Mouse (Mus musculus) hindbrain, postnatal 0 days (tissue): Measurements from ENCODE around the gene Rnf214. TPM values are rescaled to one million over a fixed set of nuclear protein-coding genes. Genes with fewer than 3 reads are reported as not detected.
A peak's percentile ranks its signal among the peaks of the same experiment; 100 is the strongest.

Source experiments
- ATAC-seq: fragments of 200-750 bp; cut with Nextera tagmentation; 2 replicates; pipeline ENCODE4 v1.8.0; 2017; ENCODE audit warnings: mild to moderate bottlenecking, moderate TSS enrichment, moderate library complexity
- DNase-seq: peaks from one replicate; pipeline ENCODE4 v3.0.0-alpha.2; 2015; ENCODE audit warnings: low spot score
- H3K27ac ChIP-seq: fragments of 300-500 bp; sonication (generic); 2 replicates; pipeline ENCODE4 v1.5.1; 2014; ENCODE audit warnings: mild to moderate bottlenecking
- H3K27me3 ChIP-seq: fragments of 300-500 bp; sonication (generic); 2 replicates; pipeline ENCODE4 v1.6.1; 2014; ENCODE audit warnings: low read length, mixed read lengths; ENCODE audit not compliant: insufficient read depth
- H3K36me3 ChIP-seq: fragments of 300-500 bp; sonication (generic); 2 replicates; pipeline ENCODE4 v1.6.1; 2014; ENCODE audit warnings: low read length, mixed read lengths; ENCODE audit not compliant: insufficient read depth
- H3K4me1 ChIP-seq: fragments of 300-500 bp; sonication (generic); 2 replicates; pipeline ENCODE4 v1.6.1; 2014; ENCODE audit warnings: antibody characterized with exemption, low read length, mixed read lengths; ENCODE audit not compliant: insufficient read depth
- H3K4me2 ChIP-seq: fragments of 300-500 bp; sonication (generic); 2 replicates; pipeline ENCODE4 v1.6.1; 2014; ENCODE audit warnings: low read depth, mild to moderate bottlenecking, low read length, moderate library complexity, mixed read lengths
- H3K4me3 ChIP-seq: fragments of 300-500 bp; sonication (generic); 2 replicates; pipeline ENCODE4 v1.5.1; 2014; ENCODE audit warnings: low read length
- H3K9ac ChIP-seq: fragments of 300-500 bp; sonication (generic); replicated peaks from 2 replicates; pipeline ENCODE4 v1.6.1; 2014; ENCODE audit warnings: mild to moderate bottlenecking, low read length, moderate library complexity, mixed read lengths
- H3K9me3 ChIP-seq: fragments of 300-500 bp; sonication (generic); 2 replicates; pipeline ENCODE4 v1.6.1; 2016; ENCODE audit warnings: low read length, mixed read lengths
- CTCF ChIP-seq: IDR thresholded peaks from 2 replicates; pipeline ENCODE4 v1.5.1; 2016; ENCODE audit warnings: antibody characterized with exemption, control low read depth, low read depth
- WGBS: fragments of 180-500 bp; shearing (Covaris S2); extraction: QIAGEN DNeasy Blood & Tissue Kit; methylation state at CpG from one replicate; pipeline ENCODE4 v1.1.7; 2014; 5-methylcytosine and 5-hydroxymethylcytosine counted together
- polyA plus RNA-seq: library from polyadenylated mRNA; unstranded; fragments of >200 nt; fragmentation: Nextera tagmentation; extraction: Ambion mirVana; gene quantifications from 2 replicates; pipeline ENCODE4 v1.2.1, GENCODE M21; 2015
- total RNA-seq: library from RNA; depleted of rRNA; stranded (reverse); fragments of >200 nt; gene quantifications from 2 replicates; pipeline ENCODE4 v1.2.3, GENCODE M21; 2014

The Rnf214 gene
- total and polyA plus RNA-seq, 2 experiments from 2014 or later, result 51.9 to 77.7 TPM

- TF ChIP-seq CTCF, result no peak
- no peak overlapping the region for H3K4me2 ChIP-seq
- 94% methylated on average over 2 of the region's 2 CpGs for WGBS
- H3K36me3 ChIP-seq, result peaks cover 58% of the 10 kb centered on the region
- H3K27ac ChIP-seq, result no peak overlapping the region
- peaks cover 3% of the 10 kb centered on the region; the same call in 1 of the 2 replicates for H3K4me1 ChIP-seq
- ATAC-seq (no peak), DNase-seq (no peak)
- no peaks in the 10 kb centered on the region for H3K27me3 ChIP-seq
- no peaks in the 10 kb centered on the region for H3K9me3 ChIP-seq
- H3K4me3 ChIP-seq, result no peak overlapping the region
- no peak overlapping the region for H3K9ac ChIP-seq
Observed at GRCm38 (mm10) chr9:45915659-45916058, 8.9 kb upstream of the Rnf214 start.

GRCm38 (mm10) chr9:45911673-45912072 is 5.0 kb upstream of the Rnf214 start:
- H3K27me3 ChIP-seq, result no peaks in the 10 kb centered on the region
- no peak overlapping the region for H3K4me3 ChIP-seq
- H3K9ac ChIP-seq, result no peak overlapping the region
- no peak overlapping the region for H3K4me2 ChIP-seq
- DNase-seq (peak; percentile 64), ATAC-seq (no peak)
- WGBS, result 62% methylated on average over 1 of the region's 1 CpGs
- H3K36me3 ChIP-seq, result peaks cover 56% of the 10 kb centered on the region
- H3K27ac ChIP-seq, result no peak overlapping the region
- peak; percentile 74 for TF ChIP-seq CTCF
- peaks cover 9% of the 10 kb centered on the region; the same call in 1 of the 2 replicates for H3K4me1 ChIP-seq
- no peaks in the 10 kb centered on the region for H3K9me3 ChIP-seq

- H3K27me3 ChIP-seq, result no peaks in the 10 kb centered on the region
- H3K4me3 ChIP-seq, result no peak overlapping the region
- peaks cover 9% of the 10 kb centered on the region; the same call in 1 of the 2 replicates for H3K4me1 ChIP-seq
- peaks cover 55% of the 10 kb centered on the region for H3K36me3 ChIP-seq
- TF ChIP-seq CTCF, result no peak
- H3K9me3 ChIP-seq, result no peaks in the 10 kb centered on the region
- ATAC-seq (no peak), DNase-seq (no peak)
- no peak overlapping the region for H3K9ac ChIP-seq
- H3K27ac ChIP-seq, result no peak overlapping the region
- 87% methylated on average over 3 of the region's 3 CpGs for WGBS
- H3K4me2 ChIP-seq, result no peak overlapping the region
Observed at GRCm38 (mm10) chr9:45910995-45911394, 4.3 kb upstream of the Rnf214 start.

GRCm38 (mm10) chr9:45907078-45907428 is 342 bp upstream of the Rnf214 start:
- ATAC-seq (peak; percentile 77), DNase-seq (no peak)
- H3K27me3 ChIP-seq, result no peaks in the 10 kb centered on the region
- H3K27ac ChIP-seq, result peak overlapping the region; percentile 95
- no peaks in the 10 kb centered on the region for H3K9me3 ChIP-seq
- no peak for TF ChIP-seq CTCF
- peak overlapping the region; percentile 88 for H3K4me3 ChIP-seq
- H3K9ac ChIP-seq, result peak overlapping the region; percentile 90
- peaks cover 33% of the 10 kb centered on the region for H3K36me3 ChIP-seq
- H3K4me1 ChIP-seq, result peaks cover 20% of the 10 kb centered on the region; the same call in 1 of the 2 replicates
- WGBS, result under 1% methylated on average over 19 of the region's 19 CpGs
- H3K4me2 ChIP-seq, result peak overlapping the region; percentile 88

- Histone ChIP-seq H3K9me3 (no peaks in the 10 kb centered on the region), H3K4me3 (peak overlapping the region; percentile 88), H3K9ac (peak overlapping the region; percentile 90), H3K36me3 (peaks cover 21% of the 10 kb centered on the region), H3K27me3 (no peaks in the 10 kb centered on the region), H3K4me2 (peak overlapping the region; percentile 88), H3K27ac (peak overlapping the region; percentile 95), H3K4me1 (peaks cover 20% of the 10 kb centered on the region; the same call in 1 of the 2 replicates)
- DNase-seq (peak; percentile 43), ATAC-seq (peak; percentile 57)
- WGBS, result 4% methylated on average over 18 of the region's 27 CpGs
- TF ChIP-seq CTCF, result no peak
Observed at GRCm38 (mm10) chr9:45905811-45906237, 887 bp downstream of the Rnf214 start.

- Histone ChIP-seq H3K9me3 (no peaks in the 10 kb centered on the region), H3K4me2 (peak overlapping the region; percentile 88), H3K4me1 (peaks cover 20% of the 10 kb centered on the region; the same call in 1 of the 2 replicates), H3K36me3 (peaks cover 15% of the 10 kb centered on the region), H3K27me3 (no peaks in the 10 kb centered on the region), H3K27ac (peak overlapping the region; percentile 95; the same call in 1 of the 2 replicates), H3K4me3 (peak overlapping the region; percentile 88), H3K9ac (peak overlapping the region; percentile 90)
- DNase-seq, result no peak
- WGBS, result 47% methylated on average over 4 of the region's 4 CpGs
- no peak for ATAC-seq
- TF ChIP-seq CTCF, result no peak
Observed at GRCm38 (mm10) chr9:45905196-45905595, 1.5 kb downstream of the Rnf214 start.

- DNase-seq (no peak), ATAC-seq (no peak)
- H3K9me3 ChIP-seq, result no peaks in the 10 kb centered on the region
- TF ChIP-seq CTCF, result no peak
- H3K4me2 ChIP-seq, result no peak overlapping the region
- H3K27me3 ChIP-seq, result no peaks in the 10 kb centered on the region
- H3K36me3 ChIP-seq, result peaks cover 58% of the 10 kb centered on the region
- no peak overlapping the region for H3K4me3 ChIP-seq
- H3K27ac ChIP-seq, result no peak overlapping the region
- no peak overlapping the region for H3K9ac ChIP-seq
- H3K4me1 ChIP-seq, result no peaks in the 10 kb centered on the region
Observed at GRCm38 (mm10) chr9:45893681-45894080, 13.0 kb downstream of the Rnf214 start.
